Mouse (Mus musculus) c-Kit-negative CD71-positive TER-119-positive erythroid progenitor cells, embryonic 14.5 days (primary cell): ENCODE measurements around the gene Ythdf1.

Experiments used
- DNase-seq: peaks from one replicate; pipeline ENCODE4 v3.0.0-alpha.2; 2013; ENCODE audit warnings: low read depth, low spot score

The Ythdf1 gene

GRCm38 (mm10) chr2:180910928-180911327 is 9.8 kb downstream of the Ythdf1 start:
- DNase-seq: no peak

- no peak for DNase-seq
Measured at GRCm38 (mm10) chr2:180905556-180906221, 15.1 kb downstream of the Ythdf1 start.

- no peak for DNase-seq
Measured at GRCm38 (mm10) chr2:180904435-180905208, 16.1 kb downstream of the Ythdf1 start.

- DNase-seq: no peak
Measured at GRCm38 (mm10) chr2:180902086-180902485, 18.7 kb downstream of the Ythdf1 start.

GRCm38 (mm10) chr2:180897857-180898256 is 22.9 kb downstream of the Ythdf1 start:
- DNase-seq: no peak

- DNase-seq: no peak
Measured at GRCm38 (mm10) chr2:180896819-180897625, 23.7 kb downstream of the Ythdf1 start.

- no peak for DNase-seq
Measured at GRCm38 (mm10) chr2:180895837-180896525, 24.8 kb downstream of the Ythdf1 start.

GRCm38 (mm10) chr2:180895321-180895720 is 25.4 kb downstream of the Ythdf1 start:
- DNase-seq: no peak

GRCm38 (mm10) chr2:180894734-180895133 is 26.0 kb downstream of the Ythdf1 start:
- no peak for DNase-seq

- no peak for DNase-seq
Measured at GRCm38 (mm10) chr2:180894029-180894623, 26.6 kb downstream of the Ythdf1 start.

- no peak for DNase-seq
Measured at GRCm38 (mm10) chr2:180893537-180894028, 27.2 kb downstream of the Ythdf1 start.

GRCm38 (mm10) chr2:180892841-180893521 is 27.8 kb downstream of the Ythdf1 start:
- no peak for DNase-seq

GRCm38 (mm10) chr2:180891835-180892323 is 28.9 kb downstream of the Ythdf1 start:
- DNase-seq: no peak

GRCm38 (mm10) chr2:180891075-180891834 is 29.5 kb downstream of the Ythdf1 start:
- DNase-seq: no peak

GRCm38 (mm10) chr2:180890422-180891074 is 30.2 kb downstream of the Ythdf1 start:
- no peak for DNase-seq

- DNase-seq: no peak
Measured at GRCm38 (mm10) chr2:180889921-180890280, 30.8 kb downstream of the Ythdf1 start.

- DNase-seq: no peak
Measured at GRCm38 (mm10) chr2:180889271-180889920, 31.4 kb downstream of the Ythdf1 start.

- no peak for DNase-seq
Measured at GRCm38 (mm10) chr2:180885270-180885669, 35.5 kb downstream of the Ythdf1 start.

- no peak for DNase-seq
Measured at GRCm38 (mm10) chr2:180881281-180881680, 39.5 kb downstream of the Ythdf1 start.
